Comparison of ENCODE assay signal across 8 mouse cellular contexts in the genomic region with DNA sequence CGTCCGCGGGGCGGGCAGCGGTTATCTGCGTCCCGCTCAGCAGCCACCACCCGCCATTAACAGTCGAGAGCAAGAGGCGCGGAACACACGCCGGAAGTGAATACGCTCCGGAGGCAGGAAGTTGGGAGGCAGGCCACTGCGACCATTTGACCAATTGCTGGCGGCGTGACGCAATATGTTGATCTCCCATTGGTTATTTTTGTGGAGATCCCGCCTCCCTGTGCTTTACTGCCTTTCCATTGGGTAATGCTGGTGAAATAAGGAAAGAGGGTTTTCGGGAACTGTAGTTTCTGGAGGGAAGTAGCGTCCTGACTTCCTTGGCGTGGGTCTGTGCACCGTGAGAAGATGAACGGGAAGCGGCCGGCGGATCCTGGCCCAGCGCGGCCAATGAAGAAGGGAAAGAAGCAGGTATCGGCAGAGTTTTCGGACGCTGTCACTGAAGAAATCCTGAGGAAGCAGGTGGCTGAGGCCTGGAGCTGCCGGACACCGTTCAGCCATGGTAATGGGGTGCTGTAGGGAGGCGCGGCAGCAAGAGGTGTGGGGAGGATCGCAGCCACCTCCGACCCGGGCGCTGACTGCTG. TPM values are rescaled to one million over a fixed set of nuclear protein-coding genes. Genes with fewer than 3 reads are reported as not detected.
DNase-seq lines count a peak whose midpoint lies in the region; ATAC-seq and TF ChIP-seq lines count a peak whose summit lies in the region.

A gene (minus strand): TSS at position 88 of the 581 bp plus-strand sequence.
A gene (plus strand): TSS at position 255 of the 581 bp plus-strand sequence.

- peak within 1 kb of the TSS; percentile 77 for H3K27ac ChIP-seq in forebrain, embryonic 16.5 days (ENCODE audit: low read length)
- H3K27ac ChIP-seq in layer of hippocampus, adult 2 months: peak within 1 kb of the TSS; percentile 87
- H3K27ac ChIP-seq in lung, embryonic 14.5 days (ENCODE audit: low read depth): peak within 1 kb of the TSS; percentile 84
- H3K27ac ChIP-seq in olfactory bulb, adult 2 months (ENCODE audit: insufficient read depth, low read depth, low read length): 0 out of 2 replicates have a peak within 1 kb of the TSS, but pooled peaks have one; percentile 12
- peak within 1 kb of the TSS; percentile 39; the same call in 1 of the 2 replicates for H3K27ac ChIP-seq in thymus, adult 2 months (ENCODE audit: control insufficient read depth, insufficient read depth, low read length)

- peak within 1 kb of the TSS; percentile 86 for H3K4me2 ChIP-seq in forebrain, embryonic 16.5 days (ENCODE audit: low read length)
- peak within 1 kb of the TSS; percentile 83 for H3K4me2 ChIP-seq in lung, embryonic 14.5 days

- H3K9ac ChIP-seq in forebrain, embryonic 16.5 days (replicated peaks; ENCODE audit: low read depth, low read length): peak within 1 kb of the TSS; percentile 76
- peak within 1 kb of the TSS; percentile 72 for H3K9ac ChIP-seq in lung, embryonic 14.5 days

- no peak for TF ChIP-seq CTCF in G1E (IDR thresholded peaks at IDR 0.05; ENCODE audit: low read depth, low read length)
- no peak for TF ChIP-seq CTCF in layer of hippocampus, adult 2 months (conservative IDR thresholded peaks at IDR 0.05)
- no peak for TF ChIP-seq CTCF in lung, embryonic 14.5 days (IDR thresholded peaks at IDR 0.05; ENCODE audit: low read depth)
- TF ChIP-seq CTCF in olfactory bulb, adult 2 months (IDR thresholded peaks at IDR 0.05; ENCODE audit: insufficient read depth, low read depth, low read length): no peak
- no peak for TF ChIP-seq CTCF in thymus, adult 2 months (IDR thresholded peaks at IDR 0.05; ENCODE audit: borderline replicate concordance, control insufficient read depth, extremely low read depth, insufficient read depth, low read length, poor library complexity)

- under 1% methylated on average over 40 of the region's 41 CpGs for WGBS in forebrain, embryonic 16.5 days
- under 1% methylated on average over 40 of the region's 41 CpGs for WGBS in lung, embryonic 14.5 days
- WGBS in olfactory bulb, adult 2 months: under 1% methylated on average over 41 of the region's 41 CpGs
- under 1% methylated on average over 41 of the region's 41 CpGs for WGBS in thymus, adult 2 months

- H3K27me3 ChIP-seq in G1E (ENCODE audit: insufficient read depth, low read length): no peaks in the 10 kb centered on the region
- no peaks in the 10 kb centered on the region for H3K27me3 ChIP-seq in forebrain, embryonic 16.5 days (replicated peaks; ENCODE audit: control insufficient read depth, insufficient read depth, low read length)
- no peaks in the 10 kb centered on the region for H3K27me3 ChIP-seq in lung, embryonic 14.5 days (ENCODE audit: insufficient read depth, low read length)
- H3K27me3 ChIP-seq in thymus, adult 2 months (ENCODE audit: control insufficient read depth, insufficient read depth, low read length): no peaks in the 10 kb centered on the region

- DNase-seq in G1E (ENCODE audit: low spot score): peak; percentile 95
- peak; percentile 93 to 95 for DNase-seq in cerebellum, adult 18-20 months
- peak; percentile 89 to 90 for DNase-seq in heart, postnatal 36 days
- DNase-seq in layer of hippocampus, adult 2 months (ENCODE audit: low spot score in 2 of 2): peak; percentile 94 to 97
- DNase-seq in lung, embryonic 14.5 days: peak; percentile 99
- peak; percentile 91 for DNase-seq in thymus, adult 2 months

- TF ChIP-seq POLR2A in olfactory bulb, adult 2 months (IDR thresholded peaks at IDR 0.05; ENCODE audit: insufficient read depth, low read depth, low read length): peak; percentile 37; the same call in 1 of the 2 replicates
- peak; percentile 41; the same call in 1 of the 2 replicates for TF ChIP-seq POLR2A in thymus, adult 2 months (IDR thresholded peaks at IDR 0.05; ENCODE audit: control insufficient read depth, extremely low read depth, insufficient read depth, low read length, poor library complexity)

- H3K9me3 ChIP-seq in G1E (replicated peaks): no peaks in the 10 kb centered on the region
- no peaks in the 10 kb centered on the region for H3K9me3 ChIP-seq in forebrain, embryonic 16.5 days (ENCODE audit: control insufficient read depth, low read length)
- no peaks in the 10 kb centered on the region for H3K9me3 ChIP-seq in lung, embryonic 14.5 days (ENCODE audit: low read depth, low read length)

- H3K4me1 ChIP-seq in G1E (ENCODE audit: insufficient read depth, low read depth, low read length): peaks cover 35% of the 10 kb centered on the region
- H3K4me1 ChIP-seq in forebrain, embryonic 16.5 days (replicated peaks; ENCODE audit: control insufficient read depth, insufficient read depth, low read length): peaks cover 23% of the 10 kb centered on the region
- H3K4me1 ChIP-seq in lung, embryonic 14.5 days (ENCODE audit: insufficient read depth): peaks cover 7% of the 10 kb centered on the region; the same call in 1 of the 2 replicates
- peaks cover 3% of the 10 kb centered on the region for H3K4me1 ChIP-seq in olfactory bulb, adult 2 months (ENCODE audit: control insufficient read depth, insufficient read depth, low read length)
- H3K4me1 ChIP-seq in thymus, adult 2 months (replicated peaks; ENCODE audit: control insufficient read depth, insufficient read depth, low read length): peaks cover 9% of the 10 kb centered on the region

- peaks cover 45% of the 10 kb centered on the region for H3K36me3 ChIP-seq in G1E (replicated peaks)
- peaks cover 2% of the 10 kb centered on the region; the same call in 1 of the 2 replicates for H3K36me3 ChIP-seq in forebrain, embryonic 16.5 days (ENCODE audit: control insufficient read depth, insufficient read depth)
- H3K36me3 ChIP-seq in lung, embryonic 14.5 days (ENCODE audit: insufficient read depth): no peaks in the 10 kb centered on the region
- H3K36me3 ChIP-seq in thymus, adult 2 months (ENCODE audit: control insufficient read depth, insufficient read depth, low read length): no peaks in the 10 kb centered on the region

- H3K4me3 ChIP-seq in G1E (ENCODE audit: low read depth, low read length): peak within 1 kb of the TSS; percentile 93
- peak within 1 kb of the TSS; percentile 81 for H3K4me3 ChIP-seq in forebrain, embryonic 16.5 days (replicated peaks; ENCODE audit: low read length)
- peak within 1 kb of the TSS; percentile 84 for H3K4me3 ChIP-seq in layer of hippocampus, adult 2 months
- peak within 1 kb of the TSS; percentile 66 for H3K4me3 ChIP-seq in lung, embryonic 14.5 days (ENCODE audit: low read depth, low read length)
- peak within 1 kb of the TSS; percentile 90 for H3K4me3 ChIP-seq in olfactory bulb, adult 2 months (ENCODE audit: insufficient read depth, low read depth, low read length)
- H3K4me3 ChIP-seq in thymus, adult 2 months (ENCODE audit: control insufficient read depth, insufficient read depth, low read length): peak within 1 kb of the TSS; percentile 99

- intact Hi-C loops in heart, postnatal 36 days (cut with DNase I): loop anchor here (1.0 to 5.0 kb wide), 2 partner anchors 25 to 60 kb away; a partner anchor contains a TSS

- peak; percentile 96 for ATAC-seq in G1E (ENCODE audit: extremely low read depth, insufficient number of reproducible peaks, low FRiP score, poor library complexity, severe bottlenecking)
- peak; percentile 99 for ATAC-seq in forebrain, embryonic 16.5 days
- peak; percentile 99 for ATAC-seq in lung, embryonic 14.5 days (ENCODE audit: insufficient read depth)

RNA-seq across cellular contexts. Expression of the first gene that starts in this region (rescaled TPM):
- 33.2 and 48.8 TPM in 2 replicates for total RNA-seq in G1E (2014; fragmentation: Nextera tagmentation)
- 157 and 165 TPM in 2 replicates for total RNA-seq in G1E (2017)
- polyA plus RNA-seq in G1E (2012): 470 and 611 TPM in 2 replicates
- 116 and 122 TPM in 2 replicates for polyA plus RNA-seq in forebrain, embryonic 16.5 days (2015; fragmentation: Nextera tagmentation; extraction: Ambion mirVana)
- 10 to 100 TPM; 21.8 to 24.1 TPM for total RNA-seq in heart, postnatal 36 days (2021)
- 10 to 100 TPM; 53.3 to 56.6 TPM for total RNA-seq in layer of hippocampus, adult 2 months (2021)
- polyA plus RNA-seq in lung, embryonic 14.5 days (2014; fragmentation: Nextera tagmentation; extraction: Ambion mirVana): 134 and 140 TPM in 2 replicates
- polyA plus RNA-seq in olfactory bulb, adult 2 months (2012; ENCODE audit: insufficient read depth, insufficient read length, low replicate concordance, missing spikeins): not detected in 2 replicates
- 67.4 and 98.3 TPM in 2 replicates for polyA plus RNA-seq in thymus, adult 2 months (2012; rRNA removed)

RNA-seq across cellular contexts. Expression of the second gene that starts in this region (rescaled TPM):
- total RNA-seq in G1E (2014; fragmentation: Nextera tagmentation): 23.9 and 31.9 TPM in 2 replicates
- 9.8 and 11.7 TPM in 2 replicates for total RNA-seq in G1E (2017)
- 7.3 and 9.5 TPM in 2 replicates for polyA plus RNA-seq in G1E (2012)
- 16.7 and 20.8 TPM in 2 replicates for polyA plus RNA-seq in forebrain, embryonic 16.5 days (2015; fragmentation: Nextera tagmentation; extraction: Ambion mirVana)
- total RNA-seq in heart, postnatal 36 days (2021): 10 to 100 TPM; 33.4 to 33.9 TPM
- 100 to 1,000 TPM; 108 to 110 TPM for total RNA-seq in layer of hippocampus, adult 2 months (2021)
- polyA plus RNA-seq in lung, embryonic 14.5 days (2014; fragmentation: Nextera tagmentation; extraction: Ambion mirVana): 14.2 and 17.3 TPM in 2 replicates
- not detected in 2 replicates for polyA plus RNA-seq in olfactory bulb, adult 2 months (2012; ENCODE audit: insufficient read depth, insufficient read length, low replicate concordance, missing spikeins)
- 8.8 and 9.0 TPM in 2 replicates for polyA plus RNA-seq in thymus, adult 2 months (2012; rRNA removed)

Comparison
In these comparisons a context has a peak if more than half of its experiments do, and no peak if none do; other contexts are left out.
1. Peak in every context shown above with its lines: DNase-seq, ATAC-seq, H3K4me3 ChIP-seq and H3K27ac ChIP-seq.
2. H3K27ac ChIP-seq: peak in every context shown above with its lines; median percentile 87 in layer of hippocampus, adult 2 months; 84 in lung, embryonic 14.5 days; 77 in forebrain, embryonic 16.5 days; 39 in thymus, adult 2 months; 12 in olfactory bulb, adult 2 months.